Mouse (Mus musculus): ENCODE data around the gene Vtcn1. TPM values are rescaled to one million over a fixed set of nuclear protein-coding genes. Genes with fewer than 3 reads are reported as not detected.

The Vtcn1 gene
- polyA plus RNA-seq, 1 experiment: 1.3 TPM

- TF ChIP-seq CTCF (IDR thresholded peaks at IDR 0.05; ENCODE audit: control insufficient read depth, insufficient read depth, insufficient replicate concordance, low read depth, low read length) (no peak), POLR2A (IDR thresholded peaks at IDR 0.05; ENCODE audit: control insufficient read depth, low read depth, low read length) (no peak)
- Histone ChIP-seq H3K4me1 (ENCODE audit: control insufficient read depth, insufficient read depth, low read length) (peaks cover 2% of the 10 kb centered on the region; the same call in 1 of the 2 replicates), H3K36me3 (ENCODE audit: control insufficient read depth, insufficient read depth, low read length) (no peaks in the 10 kb centered on the region), H3K27ac (ENCODE audit: control insufficient read depth, insufficient read depth, low read depth, low read length) (no peak overlapping the region), H3K4me3 (ENCODE audit: control insufficient read depth, low read depth, low read length) (no peak overlapping the region), H3K27me3 (ENCODE audit: control insufficient read depth, insufficient read depth, low read length) (no peaks in the 10 kb centered on the region)
These were observed 31.0 kb downstream of the Vtcn1 start for GRCm38 (mm10) chr3:100856050-100856815.

GRCm38 (mm10) chr3:100857139-100857538, 31.9 kb downstream of the Vtcn1 start:
- no peak for TF ChIP-seq CTCF (IDR thresholded peaks at IDR 0.05; ENCODE audit: control insufficient read depth, insufficient read depth, insufficient replicate concordance, low read depth, low read length)
- TF ChIP-seq POLR2A (IDR thresholded peaks at IDR 0.05; ENCODE audit: control insufficient read depth, low read depth, low read length): no peak
- H3K27ac ChIP-seq (ENCODE audit: control insufficient read depth, insufficient read depth, low read depth, low read length): no peak overlapping the region
- H3K4me3 ChIP-seq (ENCODE audit: control insufficient read depth, low read depth, low read length): no peak overlapping the region
- H3K36me3 ChIP-seq (ENCODE audit: control insufficient read depth, insufficient read depth, low read length): no peaks in the 10 kb centered on the region
- H3K4me1 ChIP-seq (ENCODE audit: control insufficient read depth, insufficient read depth, low read length): peaks cover 2% of the 10 kb centered on the region; the same call in 1 of the 2 replicates
- no peaks in the 10 kb centered on the region for H3K27me3 ChIP-seq (ENCODE audit: control insufficient read depth, insufficient read depth, low read length)

- TF ChIP-seq CTCF (IDR thresholded peaks at IDR 0.05; ENCODE audit: control insufficient read depth, insufficient read depth, insufficient replicate concordance, low read depth, low read length) (no peak), POLR2A (IDR thresholded peaks at IDR 0.05; ENCODE audit: control insufficient read depth, low read depth, low read length) (no peak)
- Histone ChIP-seq H3K4me3 (ENCODE audit: control insufficient read depth, low read depth, low read length) (no peak overlapping the region), H3K4me1 (ENCODE audit: control insufficient read depth, insufficient read depth, low read length) (peaks cover 2% of the 10 kb centered on the region; the same call in 1 of the 2 replicates), H3K27me3 (ENCODE audit: control insufficient read depth, insufficient read depth, low read length) (no peaks in the 10 kb centered on the region), H3K27ac (ENCODE audit: control insufficient read depth, insufficient read depth, low read depth, low read length) (no peak overlapping the region), H3K36me3 (ENCODE audit: control insufficient read depth, insufficient read depth, low read length) (no peaks in the 10 kb centered on the region)
These were observed 33.2 kb downstream of the Vtcn1 start for GRCm38 (mm10) chr3:100858334-100859002.

- TF ChIP-seq CTCF (IDR thresholded peaks at IDR 0.05; ENCODE audit: control insufficient read depth, insufficient read depth, insufficient replicate concordance, low read depth, low read length) (no peak), POLR2A (IDR thresholded peaks at IDR 0.05; ENCODE audit: control insufficient read depth, low read depth, low read length) (no peak)
- no peak overlapping the region for H3K27ac ChIP-seq (ENCODE audit: control insufficient read depth, insufficient read depth, low read depth, low read length)
- no peak overlapping the region for H3K4me3 ChIP-seq (ENCODE audit: control insufficient read depth, low read depth, low read length)
- H3K27me3 ChIP-seq (ENCODE audit: control insufficient read depth, insufficient read depth, low read length): no peaks in the 10 kb centered on the region
- H3K36me3 ChIP-seq (ENCODE audit: control insufficient read depth, insufficient read depth, low read length): no peaks in the 10 kb centered on the region
- H3K4me1 ChIP-seq (ENCODE audit: control insufficient read depth, insufficient read depth, low read length): peaks cover 2% of the 10 kb centered on the region; the same call in 1 of the 2 replicates
These were observed 36.3 kb downstream of the Vtcn1 start for GRCm38 (mm10) chr3:100861307-100862303.

GRCm38 (mm10) chr3:100866946-100867345, 41.7 kb downstream of the Vtcn1 start:
- Histone ChIP-seq H3K4me3 (ENCODE audit: control insufficient read depth, low read depth, low read length) (no peak overlapping the region), H3K36me3 (ENCODE audit: control insufficient read depth, insufficient read depth, low read length) (no peaks in the 10 kb centered on the region), H3K4me1 (ENCODE audit: control insufficient read depth, insufficient read depth, low read length) (peaks cover 3% of the 10 kb centered on the region; the same call in 1 of the 2 replicates), H3K27ac (ENCODE audit: control insufficient read depth, insufficient read depth, low read depth, low read length) (no peak overlapping the region), H3K27me3 (ENCODE audit: control insufficient read depth, insufficient read depth, low read length) (no peaks in the 10 kb centered on the region)
- TF ChIP-seq CTCF (IDR thresholded peaks at IDR 0.05; ENCODE audit: control insufficient read depth, insufficient read depth, insufficient replicate concordance, low read depth, low read length): no peak
- TF ChIP-seq POLR2A (IDR thresholded peaks at IDR 0.05; ENCODE audit: control insufficient read depth, low read depth, low read length): no peak

- Histone ChIP-seq H3K27me3 (ENCODE audit: control insufficient read depth, insufficient read depth, low read length) (no peaks in the 10 kb centered on the region), H3K27ac (ENCODE audit: control insufficient read depth, insufficient read depth, low read depth, low read length) (no peak overlapping the region), H3K4me1 (ENCODE audit: control insufficient read depth, insufficient read depth, low read length) (no peaks in the 10 kb centered on the region), H3K36me3 (ENCODE audit: control insufficient read depth, insufficient read depth, low read length) (no peaks in the 10 kb centered on the region), H3K4me3 (ENCODE audit: control insufficient read depth, low read depth, low read length) (no peak overlapping the region)
- TF ChIP-seq POLR2A (IDR thresholded peaks at IDR 0.05; ENCODE audit: control insufficient read depth, low read depth, low read length): no peak
- no peak for TF ChIP-seq CTCF (IDR thresholded peaks at IDR 0.05; ENCODE audit: control insufficient read depth, insufficient read depth, insufficient replicate concordance, low read depth, low read length)
These were observed 51.8 kb downstream of the Vtcn1 start for GRCm38 (mm10) chr3:100877057-100877456.
